Mouse (Mus musculus) CH12.LX (cell line): ENCODE data around the gene S100pbp.

Experiments used
- CHD2 ChIP-seq: IDR thresholded peaks from 2 replicates; pipeline ENCODE4 v1.6.1; 2011; ENCODE audit warnings: low read length, improper control_type of control experiment
- CTCF ChIP-seq, 2 experiments: IDR thresholded peaks in 1 of 2; conservative IDR thresholded peaks in 1 of 2; 2 replicates each; pipeline ENCODE4 v1.5.1; 2011 to 2012; ENCODE audit warnings: low read depth in 2 of 2, low read length in 2 of 2, improper control_type of control experiment in 1 of 2, inconsistent platforms in 1 of 2, mild to moderate bottlenecking in 1 of 2, moderate library complexity in 1 of 2
- ETS1 ChIP-seq: conservative IDR thresholded peaks from 2 replicates; pipeline ENCODE4 v1.6.1; 2012; ENCODE audit warnings: low read depth, mild to moderate bottlenecking, inconsistent platforms, low read length, improper control_type of control experiment, moderate library complexity
- IRF4 ChIP-seq: IDR thresholded peaks from 2 replicates; pipeline ENCODE4 v1.6.1; 2014; ENCODE audit warnings: low read depth, mild to moderate bottlenecking, inconsistent platforms, low read length, improper control_type of control experiment
- KAT2A ChIP-seq: IDR thresholded peaks from 2 replicates; pipeline ENCODE4 v1.6.1; 2012; ENCODE audit warnings: low read length, improper control_type of control experiment, inconsistent platforms; ENCODE audit not compliant: insufficient replicate concordance
- NELFE ChIP-seq: IDR thresholded peaks from 2 replicates; pipeline ENCODE4 v1.6.1; 2011; ENCODE audit warnings: low read depth, low read length, improper control_type of control experiment
- POLR2A ChIP-seq: IDR thresholded peaks from 2 replicates; pipeline ENCODE4 v1.6.1; 2011; ENCODE audit warnings: low read depth, mild to moderate bottlenecking, improper control_type of control experiment, low read length
- SMC3 ChIP-seq: IDR thresholded peaks from 2 replicates; pipeline ENCODE4 v1.6.1; 2011; ENCODE audit warnings: low read depth, low read length, improper control_type of control experiment
- TBP ChIP-seq: conservative IDR thresholded peaks from 2 replicates; pipeline ENCODE4 v1.6.1; 2011; ENCODE audit warnings: low read depth, low read length, improper control_type of control experiment
- TCF12 ChIP-seq: IDR thresholded peaks from 2 replicates; pipeline ENCODE4 v1.6.1; 2014; ENCODE audit warnings: low read depth, mild to moderate bottlenecking, inconsistent platforms, low read length, improper control_type of control experiment
- ZMIZ1 ChIP-seq: IDR thresholded peaks from 2 replicates; pipeline ENCODE4 v1.6.1; 2012; ENCODE audit warnings: low read depth, mild to moderate bottlenecking, inconsistent platforms, low read length, improper control_type of control experiment

GRCm38 (mm10) chr4:129149321-129149720, 40.2 kb downstream of the S100pbp start:
- no peak for TF ChIP-seq CTCF (conservative IDR thresholded peaks at IDR 0.05 in 1 of 2, IDR thresholded peaks at IDR 0.05 in 1 of 2; ENCODE audit: low read depth in 2 of 2, low read length in 2 of 2)
- TF ChIP-seq TBP, result no peak
- no peak for TF ChIP-seq CHD2
- no peak for TF ChIP-seq TCF12
- TF ChIP-seq POLR2A, result no peak
- TF ChIP-seq ETS1, result no peak
- TF ChIP-seq SMC3, result no peak
- TF ChIP-seq NELFE, result no peak
- TF ChIP-seq IRF4, result no peak
- TF ChIP-seq KAT2A, result no peak
- no peak for TF ChIP-seq ZMIZ1
